Mouse (Mus musculus): ENCODE measurements around the gene Ifitm10. TPM values are rescaled to one million over a fixed set of nuclear protein-coding genes. Genes with fewer than 3 reads are reported as not detected.
A peak's percentile ranks its signal among the peaks of the same experiment; 100 is the strongest.
"Not testable (repeated sequence)": the region's sequence is repeated elsewhere in the genome, so short reads cannot be mapped to it uniquely, and the experiment has no call there.

Ifitm10 gene
- polyA plus RNA-seq, 1 experiment, result not detected

DNA sequence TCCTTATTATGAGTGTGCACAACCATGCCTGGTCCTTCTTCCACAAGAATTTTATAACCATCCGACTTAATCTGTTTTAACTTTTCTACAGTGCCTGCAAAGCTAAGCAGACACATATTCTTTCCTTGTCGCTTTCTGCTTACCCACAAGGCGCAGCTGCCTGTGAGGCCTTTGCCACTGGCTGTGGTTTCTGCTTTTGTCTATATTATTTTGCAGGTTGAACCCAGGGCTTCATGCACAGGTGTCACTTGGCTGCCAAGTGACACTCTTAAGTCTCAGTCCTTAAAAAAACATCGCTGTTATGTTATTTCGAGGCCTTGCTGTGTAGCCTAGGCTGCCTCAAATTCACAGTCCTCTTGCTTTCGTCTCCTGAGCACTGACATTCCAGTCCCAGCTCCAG, 50.9 kb downstream of the Ifitm10 start:
- no peak for TF ChIP-seq POLR2A (IDR thresholded peaks at IDR 0.05; ENCODE audit: control insufficient read depth, low read depth, low read length)
- TF ChIP-seq CTCF (IDR thresholded peaks at IDR 0.05; ENCODE audit: control insufficient read depth, insufficient read depth, insufficient replicate concordance, low read depth, low read length), result no peak
- no peaks in the 10 kb centered on the region for H3K27me3 ChIP-seq (ENCODE audit: control insufficient read depth, insufficient read depth, low read length)
- no peak overlapping the region for H3K27ac ChIP-seq (ENCODE audit: control insufficient read depth, insufficient read depth, low read depth, low read length)
- H3K4me3 ChIP-seq (ENCODE audit: control insufficient read depth, low read depth, low read length), result no peak overlapping the region
- no peaks in the 10 kb centered on the region for H3K4me1 ChIP-seq (ENCODE audit: control insufficient read depth, insufficient read depth, low read length)
- H3K36me3 ChIP-seq (ENCODE audit: control insufficient read depth, insufficient read depth, low read length), result no peaks in the 10 kb centered on the region

DNA sequence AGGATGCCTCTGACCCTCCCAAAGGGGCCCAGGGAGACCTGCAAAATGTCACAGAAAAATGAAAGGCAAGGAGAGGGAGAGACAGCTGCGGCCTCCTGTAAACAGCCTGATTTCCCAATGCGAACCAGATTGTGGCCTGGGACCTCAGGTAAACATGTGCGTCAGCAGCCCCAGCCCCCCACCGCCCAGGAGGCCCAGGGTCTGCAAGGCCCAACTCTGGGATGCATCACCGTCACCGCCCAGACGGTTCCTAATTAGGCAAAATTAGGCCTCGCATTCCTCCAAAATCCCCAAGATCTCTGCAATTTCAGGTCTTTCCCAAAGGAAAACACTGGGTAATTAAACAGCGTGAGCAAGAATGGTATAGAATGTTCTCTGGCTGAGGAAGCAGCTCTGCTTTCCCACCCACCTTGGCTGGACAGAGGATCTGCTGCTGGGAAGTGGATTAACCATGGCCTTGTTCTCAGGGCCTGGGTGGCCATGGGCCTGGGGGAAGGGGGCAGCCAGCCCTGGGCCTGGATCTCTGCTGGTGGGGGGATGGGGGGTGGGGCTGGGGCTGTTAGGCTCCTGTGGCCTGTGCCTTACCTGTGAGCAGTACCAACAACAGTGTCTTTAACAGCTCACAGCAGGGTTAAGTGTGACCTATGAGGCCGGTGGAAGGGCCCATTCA, 51.8 kb downstream of the Ifitm10 start:
- H3K4me1 ChIP-seq (ENCODE audit: control insufficient read depth, insufficient read depth, low read length); H3K27me3 ChIP-seq (ENCODE audit: control insufficient read depth, insufficient read depth, low read length); H3K36me3 ChIP-seq (ENCODE audit: control insufficient read depth, insufficient read depth, low read length); H3K4me3 ChIP-seq (ENCODE audit: control insufficient read depth, low read depth, low read length); H3K27ac ChIP-seq (ENCODE audit: control insufficient read depth, insufficient read depth, low read depth, low read length): not testable (repeated sequence)

DNA sequence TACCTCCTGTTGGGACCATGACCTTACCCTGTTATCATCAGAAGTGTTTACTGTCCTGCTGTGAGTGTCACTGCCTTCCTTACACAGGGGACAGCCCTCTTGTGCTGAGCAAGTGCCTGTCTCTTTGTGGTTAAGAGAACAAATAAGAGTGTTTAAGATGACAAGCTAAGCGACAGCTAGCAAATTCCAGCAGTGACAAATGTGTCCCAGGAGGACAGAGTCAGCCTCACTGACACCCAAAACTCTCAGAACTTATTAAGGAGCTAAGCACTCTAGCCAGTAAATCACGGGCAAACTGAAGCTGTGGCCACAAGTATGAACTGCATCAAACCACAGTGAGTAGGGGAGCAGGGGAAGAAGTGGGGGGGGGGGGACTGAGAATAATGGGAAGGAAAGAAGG, 52.6 kb downstream of the Ifitm10 start:
- H3K36me3 ChIP-seq (ENCODE audit: control insufficient read depth, insufficient read depth, low read length), result no peaks in the 10 kb centered on the region
- no peak overlapping the region for H3K4me3 ChIP-seq (ENCODE audit: control insufficient read depth, low read depth, low read length)
- H3K27me3 ChIP-seq (ENCODE audit: control insufficient read depth, insufficient read depth, low read length), result no peaks in the 10 kb centered on the region
- H3K27ac ChIP-seq (ENCODE audit: control insufficient read depth, insufficient read depth, low read depth, low read length), result no peak overlapping the region
- no peaks in the 10 kb centered on the region for H3K4me1 ChIP-seq (ENCODE audit: control insufficient read depth, insufficient read depth, low read length)
- no peak for TF ChIP-seq CTCF (IDR thresholded peaks at IDR 0.05; ENCODE audit: control insufficient read depth, insufficient read depth, insufficient replicate concordance, low read depth, low read length)
- TF ChIP-seq POLR2A (IDR thresholded peaks at IDR 0.05; ENCODE audit: control insufficient read depth, low read depth, low read length), result no peak

DNA sequence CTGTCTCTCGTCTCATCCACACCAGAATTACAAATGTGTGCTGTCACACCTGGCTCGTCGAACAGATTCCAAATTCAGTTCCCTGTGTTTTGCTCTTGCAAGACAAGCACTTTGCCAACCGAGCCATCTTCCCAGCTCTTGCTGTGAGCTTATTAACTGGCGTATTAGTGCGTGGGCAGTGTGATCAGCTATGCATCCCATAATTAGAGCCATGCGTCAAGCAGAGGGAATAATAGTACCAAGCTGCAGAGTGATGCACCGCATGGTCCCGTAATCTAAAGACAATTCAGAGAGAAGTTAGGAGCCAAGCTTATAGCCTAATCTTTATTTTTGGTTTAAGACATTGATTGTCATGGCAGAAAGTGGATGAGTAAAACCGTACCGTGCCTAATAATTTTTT, 54.4 kb downstream of the Ifitm10 start:
- Histone ChIP-seq H3K4me1 (ENCODE audit: control insufficient read depth, insufficient read depth, low read length) (no peaks in the 10 kb centered on the region), H3K27ac (ENCODE audit: control insufficient read depth, insufficient read depth, low read depth, low read length) (no peak overlapping the region), H3K27me3 (ENCODE audit: control insufficient read depth, insufficient read depth, low read length) (no peaks in the 10 kb centered on the region), H3K4me3 (ENCODE audit: control insufficient read depth, low read depth, low read length) (no peak overlapping the region), H3K36me3 (ENCODE audit: control insufficient read depth, insufficient read depth, low read length) (no peaks in the 10 kb centered on the region)
- TF ChIP-seq POLR2A (IDR thresholded peaks at IDR 0.05; ENCODE audit: control insufficient read depth, low read depth, low read length), result no peak

DNA sequence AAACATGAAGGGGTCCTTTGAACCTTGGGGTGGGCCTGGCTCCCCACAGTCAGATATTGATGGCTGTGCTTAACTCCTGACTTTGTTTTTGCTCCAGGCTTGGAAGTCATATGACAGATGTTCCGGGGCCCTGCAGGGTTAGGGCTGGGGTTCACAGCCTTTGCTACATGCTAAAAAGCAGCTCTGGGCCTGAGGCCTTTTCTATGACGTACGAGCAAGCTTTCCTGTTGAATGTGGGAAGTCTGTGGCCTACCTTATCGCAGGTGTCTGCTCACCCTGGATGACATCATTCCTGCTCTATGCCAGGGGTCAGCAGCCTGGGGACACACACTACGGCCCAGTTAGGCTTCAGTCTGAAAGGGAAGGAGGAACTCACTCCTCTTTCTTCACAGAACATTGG, 56.3 kb downstream of the Ifitm10 start:
- no peak overlapping the region for H3K27ac ChIP-seq (ENCODE audit: control insufficient read depth, insufficient read depth, low read depth, low read length)

DNA sequence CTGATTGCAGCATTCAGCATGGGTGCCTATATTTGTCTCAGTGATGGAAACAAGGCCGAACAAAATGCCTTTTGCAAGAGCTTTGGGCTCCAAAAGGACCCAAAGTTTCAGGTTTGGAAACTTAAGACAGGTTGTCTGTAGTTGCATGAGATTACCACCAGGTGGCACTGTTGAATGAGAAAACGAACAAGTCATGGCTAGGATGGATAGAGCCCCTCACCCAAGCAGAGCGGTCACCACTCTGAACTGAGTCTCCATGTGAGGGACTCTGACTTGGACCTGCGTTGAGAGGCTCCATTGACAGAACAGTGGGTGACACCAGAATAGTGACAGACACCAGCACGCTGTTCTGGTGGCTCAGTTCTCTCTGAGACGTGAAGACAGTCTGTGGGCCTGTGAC, 57.0 kb downstream of the Ifitm10 start:
- H3K27me3 ChIP-seq (ENCODE audit: control insufficient read depth, insufficient read depth, low read length), result no peaks in the 10 kb centered on the region
- H3K4me1 ChIP-seq (ENCODE audit: control insufficient read depth, insufficient read depth, low read length), result no peaks in the 10 kb centered on the region
- H3K4me3 ChIP-seq (ENCODE audit: control insufficient read depth, low read depth, low read length), result no peak overlapping the region
- no peaks in the 10 kb centered on the region for H3K36me3 ChIP-seq (ENCODE audit: control insufficient read depth, insufficient read depth, low read length)
- no peak for TF ChIP-seq POLR2A (IDR thresholded peaks at IDR 0.05; ENCODE audit: control insufficient read depth, low read depth, low read length)
- TF ChIP-seq CTCF (IDR thresholded peaks at IDR 0.05; ENCODE audit: control insufficient read depth, insufficient read depth, insufficient replicate concordance, low read depth, low read length), result peak; percentile 50; the same call in 1 of the 2 replicates
- no peak overlapping the region for H3K27ac ChIP-seq (ENCODE audit: control insufficient read depth, insufficient read depth, low read depth, low read length)

More for the DNA sequence above, 56.3 kb downstream of the Ifitm10 start:
- no peaks in the 10 kb centered on the region for H3K27me3 ChIP-seq (ENCODE audit: control insufficient read depth, insufficient read depth, low read length)
- H3K4me3 ChIP-seq (ENCODE audit: control insufficient read depth, low read depth, low read length), result no peak overlapping the region
- TF ChIP-seq POLR2A (IDR thresholded peaks at IDR 0.05; ENCODE audit: control insufficient read depth, low read depth, low read length), result no peak
- TF ChIP-seq CTCF (IDR thresholded peaks at IDR 0.05; ENCODE audit: control insufficient read depth, insufficient read depth, insufficient replicate concordance, low read depth, low read length), result no peak
- H3K36me3 ChIP-seq (ENCODE audit: control insufficient read depth, insufficient read depth, low read length), result no peaks in the 10 kb centered on the region
- H3K4me1 ChIP-seq (ENCODE audit: control insufficient read depth, insufficient read depth, low read length), result no peaks in the 10 kb centered on the region

DNA sequence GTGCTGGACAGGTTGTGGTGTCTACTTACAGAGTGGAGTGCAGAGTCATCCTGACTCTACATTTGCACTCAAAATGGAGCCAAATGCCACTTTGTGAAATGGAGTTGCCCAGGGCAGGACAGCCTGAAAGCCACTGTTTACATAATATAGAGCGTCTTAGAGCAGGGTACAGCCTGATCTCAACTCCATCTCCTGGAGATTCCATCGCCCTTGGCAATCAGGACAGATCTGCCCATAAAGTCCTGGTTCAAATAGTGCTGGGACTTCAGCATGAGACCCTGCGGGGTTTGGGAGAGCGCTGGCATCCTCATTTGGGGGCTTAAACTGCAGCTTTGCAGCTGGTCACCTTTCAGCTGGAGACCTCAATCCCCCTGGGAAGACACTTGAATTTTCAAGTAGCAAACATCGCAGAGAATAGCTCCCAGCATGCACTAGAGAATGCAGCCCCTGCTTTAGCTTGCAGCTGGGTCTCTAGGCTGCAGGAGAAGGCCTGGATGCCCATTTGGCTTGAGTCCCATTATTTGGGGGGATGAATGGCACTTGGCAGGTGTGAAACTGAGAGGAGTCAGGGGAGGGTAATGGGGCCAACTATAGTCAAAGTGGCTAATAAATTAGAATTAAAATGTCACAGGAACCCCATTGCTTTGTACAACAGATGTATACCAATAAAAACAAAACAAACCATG, 58.8 kb downstream of the Ifitm10 start:
- H3K4me1 ChIP-seq (ENCODE audit: control insufficient read depth, insufficient read depth, low read length), result no peaks in the 10 kb centered on the region
- no peaks in the 10 kb centered on the region for H3K27me3 ChIP-seq (ENCODE audit: control insufficient read depth, insufficient read depth, low read length)
- H3K36me3 ChIP-seq (ENCODE audit: control insufficient read depth, insufficient read depth, low read length), result no peaks in the 10 kb centered on the region
- no peak overlapping the region for H3K4me3 ChIP-seq (ENCODE audit: control insufficient read depth, low read depth, low read length)
- H3K27ac ChIP-seq (ENCODE audit: control insufficient read depth, insufficient read depth, low read depth, low read length), result no peak overlapping the region
- no peak for TF ChIP-seq CTCF (IDR thresholded peaks at IDR 0.05; ENCODE audit: control insufficient read depth, insufficient read depth, insufficient replicate concordance, low read depth, low read length)
- TF ChIP-seq POLR2A (IDR thresholded peaks at IDR 0.05; ENCODE audit: control insufficient read depth, low read depth, low read length), result no peak

GRCm38 (mm10) chr7:142303929-142304328, 69.6 kb downstream of the Ifitm10 start:
- H3K4me3 ChIP-seq (ENCODE audit: control insufficient read depth, low read depth, low read length); H3K4me1 ChIP-seq (ENCODE audit: control insufficient read depth, insufficient read depth, low read length); H3K27ac ChIP-seq (ENCODE audit: control insufficient read depth, insufficient read depth, low read depth, low read length); H3K36me3 ChIP-seq (ENCODE audit: control insufficient read depth, insufficient read depth, low read length); H3K27me3 ChIP-seq (ENCODE audit: control insufficient read depth, insufficient read depth, low read length): not testable (repeated sequence)

Measured in testis, adult 2 months (tissue).